Mouse (Mus musculus): ENCODE data around the gene Hist1h2ak.

DNA sequence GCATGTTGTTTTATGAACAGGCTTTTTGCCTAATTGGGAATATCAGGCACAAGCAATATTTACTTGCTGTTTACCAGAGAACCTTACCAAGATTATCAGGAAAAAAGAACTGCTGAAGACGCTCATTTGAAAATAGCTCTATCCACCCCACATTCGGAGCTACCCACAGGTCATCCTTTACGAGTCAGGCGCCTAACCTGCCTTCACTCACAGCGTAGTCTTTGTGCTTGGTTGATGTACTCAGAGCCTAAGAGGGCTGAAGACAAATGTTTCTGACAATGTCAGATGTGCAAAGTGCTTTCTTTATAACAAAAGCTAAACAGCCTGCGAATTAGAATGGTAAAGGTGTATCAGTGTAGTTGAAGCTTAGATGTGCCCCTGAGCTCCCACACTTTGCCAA, 30.7 kb upstream of the Hist1h2ak start:
- TF ChIP-seq EP300 (IDR thresholded peaks at IDR 0.05) (no peak), CTCF (IDR thresholded peaks at IDR 0.05) (no peak)

Measured in lung, postnatal 0 days (tissue).